Mouse (Mus musculus) bone marrow, adult 2 months (tissue): ENCODE results near the gene Cdc42bpg.

Experiments
- CTCF ChIP-seq: fragments of 200-500 bp; IDR thresholded peaks from 2 replicates; pipeline ENCODE4 v1.5.1; 2011; ENCODE audit warnings: low read length, control low read depth; ENCODE audit not compliant: control insufficient read depth, insufficient read depth
- POLR2A ChIP-seq: fragments of 200-500 bp; IDR thresholded peaks from 2 replicates; pipeline ENCODE4 v1.6.1; 2011; ENCODE audit warnings: low read depth, mild to moderate bottlenecking, control low read depth, low read length, borderline replicate concordance; ENCODE audit not compliant: control insufficient read depth

DNA sequence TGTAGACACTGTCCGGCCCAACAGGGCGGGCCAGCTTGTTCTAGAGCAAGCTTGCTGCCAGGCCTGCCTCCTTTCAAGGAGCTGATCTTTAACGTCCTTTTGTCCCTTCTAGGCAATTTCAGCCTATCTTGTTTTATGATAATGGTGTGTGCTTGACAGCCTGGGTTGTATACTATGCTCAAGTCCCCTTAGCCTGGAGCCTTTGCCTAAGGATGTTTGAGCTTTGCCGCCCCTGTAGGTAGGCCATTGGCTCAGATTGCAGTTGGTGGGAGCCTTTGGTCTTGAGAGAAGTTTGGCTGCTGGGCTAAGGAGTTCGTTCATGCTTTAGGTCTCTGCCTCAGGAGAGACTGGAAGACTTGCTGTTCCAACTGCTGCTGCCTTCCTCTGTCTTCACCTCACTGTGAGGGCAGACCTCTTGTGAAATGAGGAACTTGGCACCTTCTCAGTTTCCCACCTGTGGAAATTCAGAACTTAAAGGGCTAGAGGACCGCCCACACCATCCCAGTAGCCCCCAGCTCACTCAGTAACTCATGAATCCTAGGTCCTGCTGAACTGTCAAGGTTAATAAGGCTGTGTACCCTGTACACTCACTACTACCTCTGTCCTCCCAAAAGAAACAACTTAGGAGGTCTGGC is 27.7 kb upstream of the Cdc42bpg start:
- TF ChIP-seq POLR2A (no peak), CTCF (no peak)
